Mouse (Mus musculus) embryo, embryonic 11 days (tissue): ENCODE data around the gene Ino80b.

Experiments used
- DNase-seq: peaks from one replicate; pipeline ENCODE4 v3.0.0-alpha.2; 2015

The Ino80b gene

GRCm38 (mm10) chr6:83138056-83138455 is 12.8 kb upstream of the Ino80b start:
- peak; percentile 83 for DNase-seq

GRCm38 (mm10) chr6:83137576-83137950 is 12.3 kb upstream of the Ino80b start:
- DNase-seq = peak; percentile 94

- DNase-seq = peak; percentile 91
These were observed 11.8 kb upstream of the Ino80b start for GRCm38 (mm10) chr6:83136881-83137575.

- DNase-seq = peak; percentile 19
These were observed 11.2 kb upstream of the Ino80b start for GRCm38 (mm10) chr6:83136291-83136880.

- peak; percentile 49 for DNase-seq
These were observed 10.4 kb upstream of the Ino80b start for GRCm38 (mm10) chr6:83135571-83136161.

- DNase-seq = no peak
These were observed 9.8 kb upstream of the Ino80b start, which contains the start of gene Rtkn for GRCm38 (mm10) chr6:83134951-83135513. Rtkn (plus strand) TSS chr6:83135463.

GRCm38 (mm10) chr6:83134226-83134625 is 9.0 kb upstream of the Ino80b start:
- DNase-seq = no peak

GRCm38 (mm10) chr6:83132176-83132919 is 7.1 kb upstream of the Ino80b start:
- no peak for DNase-seq

- DNase-seq = no peak
These were observed 6.3 kb upstream of the Ino80b start for GRCm38 (mm10) chr6:83131469-83132034.

- DNase-seq = no peak
These were observed 2.2 kb upstream of the Ino80b start for GRCm38 (mm10) chr6:83127419-83127818.

- peak; percentile 96 for DNase-seq
These were observed 349 bp downstream of the Ino80b start for GRCm38 (mm10) chr6:83124851-83125312.

- no peak for DNase-seq
These were observed 2.3 kb downstream of the Ino80b start for GRCm38 (mm10) chr6:83122961-83123360.

GRCm38 (mm10) chr6:83121863-83122710 is 3.1 kb downstream of the Ino80b start:
- peak; percentile 58 for DNase-seq

- DNase-seq = peak; percentile 96
These were observed 4.0 kb downstream of the Ino80b start, which contains the start of gene Wbp1 for GRCm38 (mm10) chr6:83120930-83121862. Wbp1 (minus strand) TSS chr6:83121559.

- no peak for DNase-seq
These were observed 5.5 kb downstream of the Ino80b start for GRCm38 (mm10) chr6:83119734-83120051.

- DNase-seq = no peak
These were observed 6.2 kb downstream of the Ino80b start for GRCm38 (mm10) chr6:83118825-83119733.

- DNase-seq = no peak
These were observed 6.9 kb downstream of the Ino80b start for GRCm38 (mm10) chr6:83118369-83118768.

- DNase-seq = no peak
These were observed 7.6 kb downstream of the Ino80b start for GRCm38 (mm10) chr6:83117616-83118015.

GRCm38 (mm10) chr6:83117165-83117438 is 8.1 kb downstream of the Ino80b start:
- DNase-seq = no peak
